Mouse (Mus musculus) left cerebral cortex, postnatal 10 days (tissue): ENCODE measurements at regions not wholly inside any gene's neighbourhood (a gene's known extent, or its start where the extent isn't known, plus 50 kb on each side); places are given as distances from the start of the nearest gene placed in this dataset.

Source experiments
- DNase-seq, 2 experiments: peaks; one replicate each; pipeline ENCODE4 v3.0.0; 2021 to 2022; ENCODE audit warnings: low spot score in 2 of 2, mixed read lengths in 1 of 2; ENCODE audit errors: extremely low spot score in 1 of 2
- intact Hi-C: fragments of 180-260 bp; cut with DNase I; formaldehyde crosslinking; loops from one replicate; pipeline ENCODE4 v1.15.1; 2025

GRCm38 (mm10) chr8:79449453-79449852 lies 50.1 kb upstream of the Smad1 start:
- intact Hi-C loops, result no loop called here

More at GRCm38 (mm10) chr8:79449453-79449852, 50.1 kb upstream of the Smad1 start:
- DNase-seq, result no peak
